Mouse (Mus musculus): ENCODE measurements around the gene Retreg1.

DNA sequence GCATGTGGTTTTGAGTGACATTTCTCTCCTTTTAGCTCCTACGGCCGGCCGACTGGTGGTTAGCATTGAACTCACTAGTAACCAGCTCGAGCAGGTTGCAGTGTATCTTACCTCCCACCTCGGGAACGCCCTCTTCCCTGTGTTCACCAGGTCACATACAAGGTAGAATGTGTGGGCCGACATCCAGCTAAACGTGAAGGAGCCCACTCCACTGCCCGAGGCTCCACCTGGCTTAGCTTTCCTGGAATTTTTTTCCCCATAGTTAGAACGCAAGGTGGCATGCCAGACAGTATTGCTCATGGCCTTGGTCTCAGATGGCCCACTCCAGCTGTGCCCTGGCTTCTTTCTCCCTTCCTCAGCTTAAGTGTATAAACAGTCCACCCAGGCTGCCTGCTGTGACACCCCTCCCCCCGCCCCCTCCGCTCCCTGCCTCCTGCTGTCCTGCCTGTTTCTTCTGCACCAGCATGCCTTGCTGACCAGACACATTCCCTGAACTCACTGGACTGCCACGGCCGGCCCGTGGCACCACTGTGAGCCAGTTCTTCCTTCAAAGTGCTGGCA lies 33.7 kb downstream of the Retreg1 start:
- TF ChIP-seq CTCF (IDR thresholded peaks at IDR 0.05; ENCODE audit: low read depth): no peak
- no peak for TF ChIP-seq EP300 (IDR thresholded peaks at IDR 0.05; ENCODE audit: low read depth)

Data from liver, embryonic 14.5 days (tissue).